Mouse (Mus musculus) Patski (cell line): ENCODE measurements around the gene Dynlt1c. TPM values are rescaled to one million over a fixed set of nuclear protein-coding genes. Genes with fewer than 3 reads are reported as not detected.
"Not testable (repeated sequence)": the region's sequence is repeated elsewhere in the genome, so short reads cannot be mapped to it uniquely, and the experiment has no call there.

Experiments used
- ATAC-seq: fragments of 100-300 bp; one replicate; pipeline ENCODE4 v1.8.0; 2021
- CTCF ChIA-PET: fragments of 350-600 bp; sonication (Branson Sonifier 250); formaldehyde crosslinking; loops from one replicate; lab custom pipeline; 2022; ENCODE audit warnings: inconsistent platforms; lab: Charles Lee
- POLR2A ChIA-PET: fragments of 350-600 bp; sonication (Branson Sonifier 250); formaldehyde crosslinking; loops from one replicate; lab custom pipeline; 2022; ENCODE audit warnings: antibody characterized with exemption, inconsistent platforms; lab: Charles Lee
- DNase-seq: peaks from one replicate; pipeline ENCODE4 v3.0.0-alpha.2; 2011; ENCODE audit warnings: low read depth, low spot score
- H3K27me3 ChIP-seq: fragments of 371-371 bp; one replicate; pipeline ENCODE4 v1.5.1; 2021
- in situ Hi-C: fragments of 300-500 bp; cut with MboI; formaldehyde crosslinking; loops from 3 replicates; pipeline ENCODE4 v1.11.1; 2018; ENCODE audit warnings: low pct_unique_long_range_greater_than_20kb, mixed read lengths
- polyA plus RNA-seq: library from polyadenylated mRNA; unstranded; gene quantifications from one replicate; pipeline ENCODE4 v1.2.3, GENCODE M21; 2021

The Dynlt1c gene
- polyA plus RNA-seq, 1 experiment from 2014 or later: 10.2 TPM

- in situ Hi-C loops, ATAC-seq, CTCF ChIA-PET, H3K27me3 ChIP-seq, POLR2A ChIA-PET, DNase-seq: not testable (repeated sequence)
Observed at GRCm38 (mm10) chr17:6600216-6600911, 1.1 kb upstream of the Dynlt1c start.

DNA sequence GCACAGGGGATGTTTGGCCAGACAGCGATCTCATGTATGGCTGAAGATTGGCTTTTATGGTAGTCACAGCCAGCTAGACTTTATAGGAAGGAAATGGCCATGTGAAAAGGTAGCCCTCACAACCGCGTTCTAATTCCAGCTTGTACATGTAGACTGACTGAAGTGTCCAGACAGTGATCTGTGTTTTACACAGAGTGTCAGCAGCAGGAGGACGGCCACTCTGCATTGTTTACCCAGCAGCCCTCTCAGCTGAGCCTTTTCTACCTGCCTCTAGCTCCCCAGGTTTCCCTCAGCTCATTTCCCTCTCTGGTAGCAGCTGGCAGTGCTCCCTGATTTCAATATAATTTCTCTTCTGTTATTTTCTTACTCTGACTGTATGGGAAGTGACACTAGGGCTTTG lies 734 bp downstream of the Dynlt1c start:
- in situ Hi-C loops, CTCF ChIA-PET, DNase-seq, ATAC-seq, POLR2A ChIA-PET, H3K27me3 ChIP-seq: not testable (repeated sequence)

DNA sequence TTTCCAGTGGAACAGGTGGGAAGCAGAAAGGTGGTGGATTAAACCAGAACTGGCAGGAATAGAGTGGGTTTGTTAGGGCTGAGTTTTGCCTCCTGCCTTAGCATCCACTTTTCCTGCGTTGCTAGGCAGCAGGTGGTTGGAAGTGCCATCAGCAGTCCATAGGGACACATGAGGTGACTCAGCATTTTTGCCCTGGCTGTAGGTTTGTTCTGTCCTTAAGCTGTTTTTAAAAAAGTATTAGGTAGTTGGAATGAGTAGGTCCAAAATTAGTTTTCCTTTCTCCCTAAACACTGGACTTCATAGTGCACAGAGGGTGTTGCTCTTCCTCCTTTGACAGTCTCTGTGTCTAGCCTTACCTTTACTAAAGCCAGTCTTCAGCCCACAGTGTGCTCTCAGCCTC lies 3.9 kb downstream of the Dynlt1c start:
- H3K27me3 ChIP-seq, DNase-seq, CTCF ChIA-PET, POLR2A ChIA-PET, ATAC-seq, in situ Hi-C loops: not testable (repeated sequence)

DNA sequence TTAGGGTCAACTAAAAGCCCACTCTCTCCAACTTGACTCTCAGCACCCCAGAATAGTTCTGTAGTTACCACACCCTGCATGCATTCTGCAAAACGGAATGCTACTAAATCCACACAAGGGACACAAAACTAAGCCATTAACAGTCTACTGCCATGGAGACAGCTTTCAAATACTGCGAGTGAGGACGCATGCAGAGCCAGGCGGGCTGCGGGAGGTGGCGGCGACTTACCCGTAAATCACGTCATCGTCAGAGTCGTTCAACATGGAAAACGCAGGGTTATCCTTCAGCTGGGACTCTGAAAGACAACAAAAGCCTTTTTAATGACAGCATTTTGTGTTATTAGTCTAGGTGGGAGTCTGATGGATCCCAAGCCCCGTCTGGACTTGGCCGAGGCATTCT lies 12.1 kb downstream of the Dynlt1c start:
- CTCF ChIA-PET, in situ Hi-C loops, DNase-seq, POLR2A ChIA-PET, H3K27me3 ChIP-seq, ATAC-seq: not testable (repeated sequence)

DNA sequence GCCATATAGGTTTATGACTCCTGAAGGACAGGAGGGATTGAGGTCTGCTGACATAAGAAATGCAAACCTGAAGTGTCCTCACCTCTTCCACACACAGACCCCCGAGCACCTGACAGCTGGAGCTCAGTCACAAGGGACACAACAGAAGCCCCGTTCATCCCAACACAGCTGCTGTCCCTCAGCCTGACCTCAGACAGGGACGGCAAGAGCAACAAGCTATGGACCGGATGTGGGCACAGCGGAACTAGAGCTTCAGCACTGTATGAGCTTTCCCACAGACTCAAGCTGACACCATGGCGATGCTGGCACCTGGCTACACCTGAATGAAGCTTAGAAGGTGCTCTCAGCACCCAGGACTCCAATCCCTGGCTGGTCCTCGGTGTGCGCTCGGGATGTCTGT lies 12.8 kb downstream of the Dynlt1c start:
- POLR2A ChIA-PET, CTCF ChIA-PET, in situ Hi-C loops, H3K27me3 ChIP-seq, DNase-seq, ATAC-seq: not testable (repeated sequence)

- in situ Hi-C loops, CTCF ChIA-PET, POLR2A ChIA-PET, H3K27me3 ChIP-seq, ATAC-seq, DNase-seq: not testable (repeated sequence)
Observed at GRCm38 (mm10) chr17:6616731-6617130, 15.3 kb downstream of the Dynlt1c start.

DNA sequence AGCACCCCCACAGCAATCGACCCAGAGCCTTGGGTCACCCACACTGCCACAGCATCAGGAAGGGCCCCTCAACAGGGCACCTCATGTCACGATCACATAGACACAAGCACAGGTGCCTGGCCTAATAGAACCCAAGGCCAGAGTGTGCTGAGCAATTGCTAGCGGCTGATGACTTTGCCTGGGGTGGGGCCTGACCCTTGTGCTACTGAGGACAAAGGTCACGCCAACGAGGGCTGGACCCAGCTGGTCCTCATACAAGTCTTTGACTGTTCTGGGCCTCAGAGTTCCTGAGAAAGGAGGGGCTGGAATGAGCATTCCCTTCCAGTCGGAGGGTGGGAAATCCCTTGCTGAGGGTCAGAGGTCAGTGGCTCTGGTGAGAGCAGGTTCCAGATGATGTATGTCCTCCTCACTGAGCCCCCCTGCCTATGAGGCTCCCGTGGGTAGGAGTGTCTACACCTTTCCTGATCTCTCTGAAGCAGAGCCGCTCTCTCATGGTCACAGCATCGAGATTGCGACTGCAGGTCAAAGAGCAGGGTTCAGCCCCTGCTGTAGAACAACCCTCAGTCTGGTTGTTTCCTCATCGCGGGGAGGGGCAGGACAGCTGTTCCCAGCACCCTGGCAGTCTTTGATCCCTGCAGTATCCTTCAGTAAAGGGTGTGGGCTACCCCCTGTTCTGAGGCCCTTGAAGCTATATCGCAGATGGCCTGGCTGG lies 16.4 kb downstream of the Dynlt1c start:
- in situ Hi-C loops, DNase-seq, POLR2A ChIA-PET, H3K27me3 ChIP-seq, CTCF ChIA-PET, ATAC-seq: not testable (repeated sequence)

DNA sequence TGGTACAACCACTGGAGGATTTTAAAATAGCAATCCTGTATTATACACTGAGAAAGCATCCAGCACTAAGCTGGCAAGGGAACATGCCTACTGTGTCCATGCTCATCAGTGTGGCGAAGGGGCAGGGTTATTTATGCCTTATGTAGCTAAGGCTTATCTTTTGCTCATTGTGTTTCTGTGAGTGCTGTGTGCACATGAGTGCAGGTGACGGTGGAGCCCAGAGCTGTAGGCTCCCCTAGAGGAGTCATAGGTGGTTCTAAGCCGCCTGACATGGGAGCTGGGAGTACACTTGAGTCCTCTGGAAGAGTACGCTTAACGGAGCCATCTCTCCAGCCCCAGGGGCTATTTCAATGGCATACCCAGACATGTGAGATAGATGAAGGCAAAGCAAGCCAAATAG lies 17.8 kb downstream of the Dynlt1c start:
- POLR2A ChIA-PET, CTCF ChIA-PET, DNase-seq, in situ Hi-C loops, ATAC-seq, H3K27me3 ChIP-seq: not testable (repeated sequence)

DNA sequence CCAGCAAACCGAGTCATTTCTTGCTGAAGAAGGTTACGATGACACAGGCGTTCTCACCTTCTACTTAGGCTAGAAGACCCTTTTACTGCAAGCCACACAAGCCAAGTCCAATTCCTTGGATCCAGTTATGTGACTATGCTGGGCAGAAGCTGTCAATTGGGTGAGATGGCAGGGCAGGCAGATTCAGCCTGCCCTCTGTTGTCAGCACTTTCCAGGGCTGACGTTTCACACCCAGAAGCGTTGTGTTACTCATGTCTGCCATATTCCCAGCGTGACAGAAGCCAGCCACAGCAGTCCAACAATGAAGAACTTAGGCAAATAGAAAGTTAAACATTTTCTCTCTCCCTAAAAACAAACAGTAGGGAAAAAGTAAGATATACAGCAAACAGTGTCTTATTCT lies 18.6 kb downstream of the Dynlt1c start:
- ATAC-seq, H3K27me3 ChIP-seq, DNase-seq, CTCF ChIA-PET, in situ Hi-C loops, POLR2A ChIA-PET: not testable (repeated sequence)

DNA sequence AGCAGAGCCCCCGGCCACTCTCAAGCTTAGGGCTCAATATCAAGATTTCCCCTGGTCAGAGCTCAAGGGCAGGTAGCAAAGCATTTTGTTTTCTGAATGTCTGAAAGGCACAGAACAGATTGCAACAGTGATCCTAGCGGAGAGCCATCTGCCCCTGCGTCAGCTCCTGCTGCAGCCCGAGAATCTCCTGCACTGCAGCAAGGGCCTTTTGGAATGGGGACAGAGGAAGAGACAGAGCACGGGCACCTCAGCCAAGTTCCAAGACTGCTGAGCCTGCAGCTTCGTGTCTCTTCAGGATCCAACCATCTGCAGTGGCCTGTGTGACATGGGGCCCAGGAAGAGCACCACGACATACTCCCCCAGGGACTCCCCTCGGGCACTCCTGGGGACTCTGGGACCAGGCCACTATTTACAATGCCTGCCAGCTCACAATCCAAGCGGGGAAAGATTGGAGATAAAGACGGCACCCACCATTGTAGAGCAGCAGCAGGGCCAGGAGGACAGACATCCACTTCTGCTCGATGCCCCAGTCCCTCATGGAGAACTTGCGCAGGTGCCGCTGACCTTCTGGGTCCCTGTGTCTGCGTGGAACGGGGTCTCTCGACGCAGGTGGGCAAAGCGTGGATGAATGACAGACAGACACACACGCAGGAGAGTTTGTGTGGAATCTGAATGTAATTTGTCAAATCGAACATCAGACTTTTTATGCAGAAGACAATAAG lies 19.4 kb downstream of the Dynlt1c start:
- H3K27me3 ChIP-seq, DNase-seq, in situ Hi-C loops, ATAC-seq, CTCF ChIA-PET, POLR2A ChIA-PET: not testable (repeated sequence)

- ATAC-seq, H3K27me3 ChIP-seq, DNase-seq, POLR2A ChIA-PET, in situ Hi-C loops, CTCF ChIA-PET: not testable (repeated sequence)
Observed at GRCm38 (mm10) chr17:6621976-6622375, 20.5 kb downstream of the Dynlt1c start.

- POLR2A ChIA-PET, DNase-seq, ATAC-seq, H3K27me3 ChIP-seq, in situ Hi-C loops, CTCF ChIA-PET: not testable (repeated sequence)
Observed at GRCm38 (mm10) chr17:6624926-6625558, 23.6 kb downstream of the Dynlt1c start.

DNA sequence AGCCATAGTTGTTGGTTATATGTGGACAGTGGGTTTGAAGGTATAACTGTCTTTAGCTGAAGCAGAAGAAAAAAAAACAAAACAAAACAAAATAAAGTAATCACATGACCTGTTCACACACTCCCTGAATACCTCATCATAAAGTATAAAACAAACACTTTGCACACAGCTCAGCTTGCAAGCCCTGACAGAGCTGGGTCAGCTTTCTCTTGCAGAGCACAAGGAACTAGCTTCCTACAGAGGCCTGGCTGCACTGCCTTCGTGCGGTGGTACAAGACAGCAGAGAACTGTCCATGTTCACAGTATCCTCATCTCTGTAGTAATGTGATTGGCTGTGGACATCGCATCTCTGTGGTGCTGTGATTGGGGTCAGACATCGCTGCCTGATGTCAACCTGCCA lies 28.9 kb downstream of the Dynlt1c start:
- in situ Hi-C loops, H3K27me3 ChIP-seq, DNase-seq, POLR2A ChIA-PET, ATAC-seq, CTCF ChIA-PET: not testable (repeated sequence)

- ATAC-seq, POLR2A ChIA-PET, in situ Hi-C loops, CTCF ChIA-PET, H3K27me3 ChIP-seq, DNase-seq: not testable (repeated sequence)
Observed at GRCm38 (mm10) chr17:6632850-6633249, 31.4 kb downstream of the Dynlt1c start.
